Mouse (Mus musculus) left cerebral cortex, adult 8-10 months (tissue): Measurements from ENCODE around the gene Stx1a. TPM values are rescaled to one million over a fixed set of nuclear protein-coding genes. Genes with fewer than 3 reads are reported as not detected.
"Not testable (repeated sequence)": the region's sequence is repeated elsewhere in the genome, so short reads cannot be mapped to it uniquely, and the experiment has no call there.

ENCODE experiments used
- DNase-seq, 2 experiments: peaks; one replicate each; pipeline ENCODE4 v3.0.0; 2022; ENCODE audit warnings: low spot score in 2 of 2
- total RNA-seq, 4 experiments: library from RNA; stranded (reverse); gene quantifications; 2 replicates each; pipeline ENCODE4 v1.2.4; 2022

Stx1a gene
- total RNA-seq, 4 experiments from 2014 or later: 239 to 271 (median 248) TPM

GRCm38 (mm10) chr5:135039541-135039940 is 16.3 kb downstream of the Stx1a start:
- no peak for DNase-seq

- DNase-seq: no peak
These were observed 16.8 kb downstream of the Stx1a start for GRCm38 (mm10) chr5:135040059-135040458.

GRCm38 (mm10) chr5:135040777-135041176 is 17.5 kb downstream of the Stx1a start:
- peak in 1 of 2 experiments; percentile 62 for DNase-seq

- DNase-seq: no peak
These were observed 19.0 kb downstream of the Stx1a start for GRCm38 (mm10) chr5:135042105-135042788.

- no peak for DNase-seq
These were observed 21.3 kb downstream of the Stx1a start for GRCm38 (mm10) chr5:135044575-135044974.

- DNase-seq: no peak
These were observed 25.3 kb downstream of the Stx1a start for GRCm38 (mm10) chr5:135048539-135048938.

- not testable (repeated sequence) for DNase-seq
These were observed 26.0 kb downstream of the Stx1a start for GRCm38 (mm10) chr5:135049268-135049667.

GRCm38 (mm10) chr5:135053356-135053755 is 30.1 kb downstream of the Stx1a start:
- no peak for DNase-seq

GRCm38 (mm10) chr5:135063629-135064381 is 40.5 kb downstream of the Stx1a start, which contains the start of gene Dnajc30:
Gene Dnajc30 (plus strand): TSS chr5:135064202.
- peak; percentile 96 to 97 for DNase-seq

GRCm38 (mm10) chr5:135064382-135064766 is 41.1 kb downstream of the Stx1a start:
- DNase-seq: no peak

- not testable (repeated sequence) for DNase-seq
These were observed 41.7 kb downstream of the Stx1a start, which contains the start of gene Bud23 for GRCm38 (mm10) chr5:135064909-135065446. Gene Bud23 (minus strand): TSS chr5:135064959.

- no peak for DNase-seq
These were observed 42.7 kb downstream of the Stx1a start for GRCm38 (mm10) chr5:135066008-135066407.

GRCm38 (mm10) chr5:135070448-135070847 is 47.2 kb downstream of the Stx1a start:
- DNase-seq: no peak

- DNase-seq: no peak
These were observed 48.8 kb downstream of the Stx1a start for GRCm38 (mm10) chr5:135072061-135072460.

GRCm38 (mm10) chr5:135072720-135073119 is 49.4 kb downstream of the Stx1a start:
- DNase-seq: no peak

- no peak for DNase-seq
These were observed 50.3 kb downstream of the Stx1a start for GRCm38 (mm10) chr5:135073349-135074150.

GRCm38 (mm10) chr5:135075655-135076054 is 52.4 kb downstream of the Stx1a start:
- DNase-seq: no peak

GRCm38 (mm10) chr5:135076368-135076767 is 53.1 kb downstream of the Stx1a start:
- DNase-seq: no peak

GRCm38 (mm10) chr5:135076931-135077505 is 53.7 kb downstream of the Stx1a start:
- peak in 1 of 2 experiments; percentile 21 for DNase-seq

- peak; percentile 78 to 95 for DNase-seq
These were observed 54.5 kb downstream of the Stx1a start, which contains the start of gene Vps37d for GRCm38 (mm10) chr5:135077564-135078481. Gene Vps37d (minus strand): TSS chr5:135078266.
